Mouse (Mus musculus): ENCODE measurements around the gene Ms4a6d.
"Not testable (repeated sequence)": the region's sequence is repeated elsewhere in the genome, so short reads cannot be mapped to it uniquely, and the experiment has no call there.

The Ms4a6d gene

DNA sequence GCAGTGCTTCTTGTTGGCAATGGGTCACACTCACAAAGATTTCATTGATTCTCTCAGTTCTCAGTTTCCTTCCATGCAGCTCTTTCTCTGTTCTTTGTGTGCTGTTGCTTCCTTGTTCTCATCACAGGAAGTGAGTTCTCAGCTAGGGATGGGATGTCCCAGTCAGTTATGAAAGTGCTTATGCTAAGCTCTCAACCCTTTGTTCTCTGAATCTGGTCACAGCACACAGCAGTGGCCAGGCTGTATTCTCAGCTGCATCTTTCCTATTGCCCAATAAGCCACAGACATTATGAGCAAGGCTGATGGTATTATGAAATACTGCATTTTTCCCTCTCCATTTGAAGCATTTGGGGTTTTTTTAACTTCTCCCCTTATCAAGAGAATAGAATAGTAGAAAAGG, 45.1 kb downstream of the Ms4a6d start:
- not testable (repeated sequence) for DNase-seq (ENCODE audit: low read depth, low spot score)

DNA sequence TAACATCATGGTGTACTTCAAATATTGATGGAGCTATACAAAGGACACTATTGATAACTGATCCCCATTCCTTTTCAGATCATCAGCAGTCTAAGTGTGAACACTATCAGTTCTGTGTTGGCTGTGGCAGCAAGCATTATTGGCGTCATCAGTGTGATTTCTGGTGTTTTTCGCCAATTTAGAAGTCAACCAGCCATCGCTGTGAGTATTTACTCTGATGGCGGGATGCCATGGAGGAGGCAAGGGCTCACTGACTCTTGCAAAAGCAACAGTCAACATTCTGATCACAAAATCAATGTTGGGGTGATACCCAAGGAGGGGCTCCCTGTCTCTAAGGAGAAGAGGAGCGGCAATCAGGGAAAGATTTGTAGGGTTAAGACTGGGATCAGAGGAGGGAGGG, 49.9 kb downstream of the Ms4a6d start:
- no peak for DNase-seq (ENCODE audit: low read depth, low spot score)

DNA sequence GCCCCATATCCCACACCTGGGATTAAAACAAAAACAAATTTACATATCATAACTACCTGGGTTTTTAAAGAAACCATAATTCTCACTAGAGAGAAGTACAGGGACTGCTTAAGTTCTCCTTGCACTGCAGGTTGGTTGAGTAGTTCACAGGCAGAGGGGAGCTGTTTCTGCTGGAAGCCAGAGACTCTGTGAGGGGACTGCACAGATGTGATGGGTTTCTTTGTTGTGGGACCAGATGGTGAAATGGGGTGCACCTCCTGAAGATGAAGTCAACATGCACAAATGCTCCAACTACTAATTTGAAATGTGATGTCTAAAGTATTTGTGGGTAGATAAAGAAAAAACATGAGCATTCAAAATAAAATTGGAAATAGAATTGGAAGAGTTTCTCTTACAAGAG, 56.7 kb downstream of the Ms4a6d start:
- no peak for DNase-seq (ENCODE audit: low read depth, low spot score)

- peak; percentile 32 for DNase-seq (ENCODE audit: low read depth, low spot score)
Measured at GRCm38 (mm10) chr19:11544383-11544782, 60.3 kb downstream of the Ms4a6d start.

DNA sequence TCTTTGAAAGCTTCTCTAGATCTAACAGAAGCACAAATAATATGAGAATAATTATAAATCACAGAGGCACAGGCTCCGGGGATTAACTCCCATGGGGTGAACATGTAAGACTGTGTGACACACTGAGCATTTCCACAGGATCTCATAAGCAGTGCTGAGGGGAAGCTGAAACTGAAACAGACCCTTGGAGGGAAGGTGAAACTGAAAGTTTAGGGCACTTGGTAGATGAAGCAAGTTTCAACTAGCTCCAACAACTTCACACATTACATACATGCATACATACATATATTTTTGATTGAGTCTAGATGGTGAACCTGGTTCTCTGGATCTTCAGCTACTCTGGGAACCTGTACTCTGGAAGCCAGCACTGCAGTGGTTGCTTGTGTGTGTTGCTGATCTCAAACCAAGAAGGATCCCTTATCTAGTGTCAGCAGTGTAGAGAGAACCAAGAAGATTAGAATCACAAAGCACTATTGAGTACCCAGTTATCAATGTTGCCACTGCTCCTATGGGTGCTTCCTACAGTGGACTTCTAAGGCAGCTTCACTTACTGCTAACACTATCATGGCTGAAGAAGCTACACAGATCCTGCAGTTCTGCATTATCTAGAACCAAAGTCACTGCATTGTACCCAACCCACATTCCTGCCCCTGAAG, 64.4 kb downstream of the Ms4a6d start:
- DNase-seq (ENCODE audit: low read depth, low spot score): peak; percentile 84

DNA sequence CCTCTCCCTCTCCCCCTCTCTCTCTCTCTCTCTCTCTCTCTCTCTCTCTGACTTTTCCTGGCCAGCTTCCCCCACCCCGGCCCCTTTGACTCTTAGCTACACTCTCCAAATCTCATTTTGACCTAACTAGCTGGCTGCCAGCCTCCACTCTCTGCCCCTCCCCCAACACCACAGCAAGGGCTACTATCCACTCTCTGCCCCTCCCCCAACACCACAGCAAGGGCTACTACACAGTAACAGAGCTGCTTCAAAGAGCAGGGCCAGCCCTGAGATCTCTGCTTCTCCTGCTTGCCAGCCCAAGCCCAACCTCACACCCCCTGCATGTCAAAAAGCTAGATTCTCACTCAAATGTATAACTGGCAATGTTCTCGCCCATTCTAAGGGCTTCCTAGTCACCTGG, 67.3 kb downstream of the Ms4a6d start:
- no peak for DNase-seq (ENCODE audit: low read depth, low spot score)
